Mouse (Mus musculus) neural tube, embryonic 12.5 days (tissue): ENCODE results near the gene Neurl2. TPM values are rescaled to one million over a fixed set of nuclear protein-coding genes. Genes with fewer than 3 reads are reported as not detected.
"Not testable (repeated sequence)": the region's sequence is repeated elsewhere in the genome, so short reads cannot be mapped to it uniquely, and the experiment has no call there.

ENCODE experiments used
- ATAC-seq: fragments of 200-750 bp; cut with Nextera tagmentation; 2 replicates; pipeline ENCODE4 v1.8.0; 2017; ENCODE audit warnings: low read depth, mild to moderate bottlenecking, moderate TSS enrichment, moderate library complexity; ENCODE audit not compliant: low FRiP score
- H3K27ac ChIP-seq: fragments of 300-500 bp; sonication (generic); 2 replicates; pipeline ENCODE4 v1.5.1; 2016
- H3K27me3 ChIP-seq: fragments of 300-500 bp; sonication (generic); replicated peaks from 2 replicates; pipeline ENCODE4 v1.6.1; 2016; ENCODE audit warnings: mild to moderate bottlenecking
- H3K36me3 ChIP-seq: fragments of 300-500 bp; sonication (generic); 2 replicates; pipeline ENCODE4 v1.6.1; 2016; ENCODE audit warnings: mild to moderate bottlenecking
- H3K4me1 ChIP-seq: fragments of 300-500 bp; sonication (generic); 2 replicates; pipeline ENCODE4 v1.6.1; 2016
- H3K4me2 ChIP-seq: fragments of 300-500 bp; sonication (generic); replicated peaks from 2 replicates; pipeline ENCODE4 v1.6.1; 2016; ENCODE audit warnings: mild to moderate bottlenecking
- H3K4me3 ChIP-seq: fragments of 300-500 bp; sonication (generic); 2 replicates; pipeline ENCODE4 v1.5.1; 2016
- H3K9ac ChIP-seq: fragments of 300-500 bp; sonication (generic); 2 replicates; pipeline ENCODE4 v1.6.1; 2016; ENCODE audit warnings: mild to moderate bottlenecking
- H3K9me3 ChIP-seq: fragments of 300-500 bp; sonication (generic); 2 replicates; pipeline ENCODE4 v1.6.1; 2016; ENCODE audit warnings: mild to moderate bottlenecking
- WGBS: fragments of 180-500 bp; shearing (Covaris S2); methylation state at CpG from one replicate; pipeline ENCODE4 v1.1.7; 2016; 5-methylcytosine and 5-hydroxymethylcytosine counted together
- polyA plus RNA-seq: library from polyadenylated mRNA; unstranded; fragments of >200 nt; fragmentation: Nextera tagmentation; extraction: Ambion mirVana; gene quantifications from 2 replicates; pipeline ENCODE4 v1.2.1, GENCODE M21; 2016

Gene Neurl2
- polyA plus RNA-seq, 1 experiment from 2014 or later: 4.5 TPM

- Histone ChIP-seq H3K27ac (0 out of 2 replicates have a peak overlapping the region, but pooled peaks have one; percentile 47), H3K9ac (peak overlapping the region; percentile 69), H3K36me3 (peaks cover 14% of the 10 kb centered on the region), H3K4me3 (peak overlapping the region; percentile 59), H3K9me3 (no peaks in the 10 kb centered on the region), H3K4me1 (peaks cover 17% of the 10 kb centered on the region), H3K4me2 (peak overlapping the region; percentile 77), H3K27me3 (no peaks in the 10 kb centered on the region)
- WGBS: 2% methylated on average over 21 of the region's 21 CpGs
- ATAC-seq: peak; percentile 71
These were observed 27.9 kb downstream of the Neurl2 start for GRCm38 (mm10) chr2:164805332-164805718.

- peak within 1 kb of the TSS; percentile 81 for H3K4me2 ChIP-seq
- H3K27ac ChIP-seq: peak within 1 kb of the TSS; percentile 47; the same call in 1 of the 2 replicates
- H3K36me3 ChIP-seq: peaks cover 16% of the 10 kb centered on the region
- peak; percentile 96 for ATAC-seq
- H3K27me3 ChIP-seq: no peaks in the 10 kb centered on the region
- under 1% methylated on average over 47 of the region's 47 CpGs for WGBS
- H3K4me3 ChIP-seq: peak within 1 kb of the TSS; percentile 59
- peaks cover 17% of the 10 kb centered on the region for H3K4me1 ChIP-seq
- H3K9ac ChIP-seq: peak within 1 kb of the TSS; percentile 71
- no peaks in the 10 kb centered on the region for H3K9me3 ChIP-seq
These were observed 28.5 kb downstream of the Neurl2 start, which contains the start of the genes Acot8 and Zswim3 for GRCm38 (mm10) chr2:164804533-164805331. Acot8 (minus strand) TSS chr2:164804882. Zswim3 (plus strand) TSS chr2:164805098.

GRCm38 (mm10) chr2:164803921-164804313 is 29.3 kb downstream of the Neurl2 start:
- Histone ChIP-seq H3K4me2 (peak overlapping the region; percentile 81), H3K4me1 (peaks cover 17% of the 10 kb centered on the region), H3K36me3 (peaks cover 19% of the 10 kb centered on the region), H3K27me3 (no peaks in the 10 kb centered on the region), H3K9me3 (no peaks in the 10 kb centered on the region), H3K4me3 (peak overlapping the region; percentile 59), H3K9ac (peak overlapping the region; percentile 71), H3K27ac (no peak overlapping the region)
- ATAC-seq: no peak
- 46% methylated on average over 1 of the region's 1 CpGs for WGBS

- Histone ChIP-seq H3K4me3 (peak overlapping the region; percentile 59; the same call in 1 of the 2 replicates), H3K4me2 (peak overlapping the region; percentile 81), H3K9ac (peak overlapping the region; percentile 71), H3K36me3 (peaks cover 23% of the 10 kb centered on the region), H3K9me3 (no peaks in the 10 kb centered on the region), H3K4me1 (peaks cover 17% of the 10 kb centered on the region), H3K27ac (no peak overlapping the region), H3K27me3 (no peaks in the 10 kb centered on the region)
- WGBS: 94% methylated on average over 16 of the region's 16 CpGs
- no peak for ATAC-seq
These were observed 29.9 kb downstream of the Neurl2 start for GRCm38 (mm10) chr2:164803201-164803920.

- no peak overlapping the region for H3K27ac ChIP-seq
- no peak overlapping the region for H3K4me2 ChIP-seq
- no peaks in the 10 kb centered on the region for H3K9me3 ChIP-seq
- no peak for ATAC-seq
- H3K4me3 ChIP-seq: no peak overlapping the region
- WGBS: 93% methylated on average over 13 of the region's 13 CpGs
- H3K9ac ChIP-seq: no peak overlapping the region
- peaks cover 46% of the 10 kb centered on the region for H3K36me3 ChIP-seq
- H3K27me3 ChIP-seq: no peaks in the 10 kb centered on the region
- H3K4me1 ChIP-seq: peaks cover 8% of the 10 kb centered on the region
These were observed 32.8 kb downstream of the Neurl2 start for GRCm38 (mm10) chr2:164800252-164801004.

- H3K4me1 ChIP-seq, ATAC-seq, H3K9me3 ChIP-seq, H3K4me2 ChIP-seq, H3K9ac ChIP-seq, H3K27ac ChIP-seq, H3K4me3 ChIP-seq, H3K27me3 ChIP-seq: not testable (repeated sequence)
- peaks cover 58% of the 10 kb centered on the region for H3K36me3 ChIP-seq
- 83% methylated on average over 6 of the region's 6 CpGs for WGBS
These were observed 34.7 kb downstream of the Neurl2 start for GRCm38 (mm10) chr2:164798554-164798953.

- no peak for ATAC-seq
- Histone ChIP-seq H3K36me3 (peaks cover 71% of the 10 kb centered on the region), H3K9me3 (no peaks in the 10 kb centered on the region), H3K27me3 (no peaks in the 10 kb centered on the region), H3K27ac (no peak overlapping the region), H3K9ac (no peak overlapping the region), H3K4me3 (no peak overlapping the region), H3K4me2 (no peak overlapping the region), H3K4me1 (no peaks in the 10 kb centered on the region)
- WGBS: 87% methylated on average over 4 of the region's 4 CpGs
These were observed 37.4 kb downstream of the Neurl2 start for GRCm38 (mm10) chr2:164795868-164796267.

GRCm38 (mm10) chr2:164794293-164794692 is 39.0 kb downstream of the Neurl2 start:
- Histone ChIP-seq H3K4me3 (no peak overlapping the region), H3K9me3 (no peaks in the 10 kb centered on the region), H3K36me3 (peaks cover 65% of the 10 kb centered on the region), H3K27ac (no peak overlapping the region), H3K9ac (no peak overlapping the region), H3K27me3 (no peaks in the 10 kb centered on the region), H3K4me1 (no peaks in the 10 kb centered on the region), H3K4me2 (no peak overlapping the region)
- peak; percentile 15; the same call in 1 of the 2 replicates for ATAC-seq
- 40% methylated on average over 5 of the region's 5 CpGs for WGBS

GRCm38 (mm10) chr2:164793772-164794171 is 39.5 kb downstream of the Neurl2 start:
- H3K9ac ChIP-seq: no peak overlapping the region
- H3K36me3 ChIP-seq: peaks cover 63% of the 10 kb centered on the region
- H3K4me1 ChIP-seq: no peaks in the 10 kb centered on the region
- H3K27ac ChIP-seq: no peak overlapping the region
- ATAC-seq: no peak
- no peak overlapping the region for H3K4me3 ChIP-seq
- 96% methylated on average over 2 of the region's 2 CpGs for WGBS
- no peaks in the 10 kb centered on the region for H3K9me3 ChIP-seq
- no peaks in the 10 kb centered on the region for H3K27me3 ChIP-seq
- no peak overlapping the region for H3K4me2 ChIP-seq

GRCm38 (mm10) chr2:164793236-164793635 is 40.0 kb downstream of the Neurl2 start:
- no peak for ATAC-seq
- Histone ChIP-seq H3K4me1 (no peaks in the 10 kb centered on the region), H3K36me3 (peaks cover 59% of the 10 kb centered on the region), H3K27ac (no peak overlapping the region), H3K9ac (no peak overlapping the region), H3K4me3 (no peak overlapping the region), H3K27me3 (no peaks in the 10 kb centered on the region), H3K9me3 (no peaks in the 10 kb centered on the region), H3K4me2 (no peak overlapping the region)
- WGBS: 90% methylated on average over 3 of the region's 3 CpGs

GRCm38 (mm10) chr2:164792400-164793190 is 40.7 kb downstream of the Neurl2 start:
- H3K36me3 ChIP-seq: peaks cover 54% of the 10 kb centered on the region
- no peak for ATAC-seq
- no peaks in the 10 kb centered on the region for H3K4me1 ChIP-seq
- no peak overlapping the region for H3K27ac ChIP-seq
- no peaks in the 10 kb centered on the region for H3K9me3 ChIP-seq
- H3K9ac ChIP-seq: no peak overlapping the region
- no peak overlapping the region for H3K4me2 ChIP-seq
- WGBS: 94% methylated on average over 12 of the region's 12 CpGs
- H3K4me3 ChIP-seq: no peak overlapping the region
- H3K27me3 ChIP-seq: no peaks in the 10 kb centered on the region
